Mouse (Mus musculus) hindbrain, embryonic 12.5 days (tissue): ENCODE data around the gene Olfr1368. TPM values are rescaled to one million over a fixed set of nuclear protein-coding genes. Genes with fewer than 3 reads are reported as not detected.

ENCODE experiments used
- ATAC-seq: fragments of 200-750 bp; cut with Nextera tagmentation; 2 replicates; pipeline ENCODE4 v1.8.0; 2017; ENCODE audit warnings: moderate TSS enrichment; ENCODE audit not compliant: low FRiP score
- H3K27ac ChIP-seq: fragments of 300-500 bp; sonication (generic); 2 replicates; pipeline ENCODE4 v1.5.1; 2016; ENCODE audit warnings: mild to moderate bottlenecking
- H3K27me3 ChIP-seq: fragments of 300-500 bp; sonication (generic); 2 replicates; pipeline ENCODE4 v1.6.1; 2016; ENCODE audit warnings: mild to moderate bottlenecking
- H3K36me3 ChIP-seq: fragments of 300-500 bp; sonication (generic); 2 replicates; pipeline ENCODE4 v1.6.1; 2016; ENCODE audit warnings: mild to moderate bottlenecking
- H3K4me1 ChIP-seq: fragments of 300-500 bp; sonication (generic); 2 replicates; pipeline ENCODE4 v1.6.1; 2016
- H3K4me2 ChIP-seq: fragments of 300-500 bp; sonication (generic); replicated peaks from 2 replicates; pipeline ENCODE4 v1.6.1; 2016; ENCODE audit warnings: mild to moderate bottlenecking
- H3K4me3 ChIP-seq: fragments of 300-500 bp; sonication (generic); 2 replicates; pipeline ENCODE4 v1.5.1; 2016; ENCODE audit warnings: mild to moderate bottlenecking
- H3K9ac ChIP-seq: fragments of 300-500 bp; sonication (generic); 2 replicates; pipeline ENCODE4 v1.6.1; 2016; ENCODE audit warnings: mild to moderate bottlenecking, moderate library complexity
- H3K9me3 ChIP-seq: fragments of 300-500 bp; sonication (generic); replicated peaks from 2 replicates; pipeline ENCODE4 v1.6.1; 2016; ENCODE audit warnings: mild to moderate bottlenecking
- WGBS: fragments of 180-500 bp; shearing (Covaris S2); methylation state at CpG from one replicate; pipeline ENCODE4 v1.1.7; 2016; 5-methylcytosine and 5-hydroxymethylcytosine counted together
- polyA plus RNA-seq: library from polyadenylated mRNA; unstranded; fragments of >200 nt; fragmentation: Nextera tagmentation; extraction: Ambion mirVana; gene quantifications from 2 replicates; pipeline ENCODE4 v1.2.1, GENCODE M21; 2016

Olfr1368 gene
- polyA plus RNA-seq, 1 experiment from 2014 or later = not detected

DNA sequence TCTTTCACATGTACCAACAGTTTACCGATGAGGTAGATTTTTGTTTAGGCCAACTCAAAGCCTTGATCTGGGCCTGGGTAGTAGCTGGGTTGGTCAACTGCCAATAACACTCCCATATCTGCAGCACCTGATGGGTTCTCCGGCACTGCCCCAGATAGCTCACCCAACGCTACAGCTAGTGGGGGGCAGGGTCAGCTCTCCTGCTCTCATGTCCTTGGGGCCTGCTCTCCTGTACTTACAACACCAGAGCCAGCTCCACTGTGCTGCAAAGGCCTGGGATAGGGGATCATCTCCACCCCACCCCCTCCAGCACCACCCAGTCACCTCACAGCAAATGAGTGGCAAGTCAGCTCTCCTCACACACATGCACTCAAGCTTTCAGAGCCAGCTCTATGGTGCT is 35.9 kb downstream of the Olfr1368 start:
- Histone ChIP-seq H3K9ac (no peak overlapping the region), H3K36me3 (no peaks in the 10 kb centered on the region), H3K4me3 (no peak overlapping the region), H3K4me1 (no peaks in the 10 kb centered on the region), H3K27ac (no peak overlapping the region), H3K27me3 (no peaks in the 10 kb centered on the region), H3K9me3 (no peaks in the 10 kb centered on the region), H3K4me2 (no peak overlapping the region)
- 94% methylated on average over 3 of the region's 3 CpGs for WGBS
- ATAC-seq = no peak

Other genes starting within 250 kb of the Olfr1368 start
- gene Olfr1370, start 70.9 kb downstream of the Olfr1368 start, polyA plus RNA-seq = not detected in 2 replicates
- gene Olfr1369-ps1, start 34.4 kb downstream of the Olfr1368 start, polyA plus RNA-seq = 0.05 TPM in 1 of 2 replicates, not detected in the other
- gene Olfr263, start 16.2 kb downstream of the Olfr1368 start, polyA plus RNA-seq = not detected in 2 replicates
- gene Trim27, start 33.6 kb upstream of the Olfr1368 start, polyA plus RNA-seq = 127 and 130 TPM in 2 replicates
- not detected in 2 replicates for gene Gpx5, start 146.9 kb upstream of the Olfr1368 start, polyA plus RNA-seq
- 0.85 TPM in 1 of 2 replicates, not detected in the other for gene Gpx6, start 166.3 kb upstream of the Olfr1368 start, polyA plus RNA-seq
- gene Olfr1367, start 201.0 kb upstream of the Olfr1368 start, polyA plus RNA-seq = not detected in 2 replicates
- 16.6 and 17.0 TPM in 2 replicates for gene Zscan12, start 217.0 kb upstream of the Olfr1368 start, polyA plus RNA-seq